Mouse (Mus musculus): ENCODE data around the gene Cryl1.

Gene Cryl1

GRCm38 (mm10) chr14:57372348-57373102, 25.8 kb downstream of the Cryl1 start:
- peak; percentile 83 for DNase-seq (ENCODE audit: low read depth, low spot score)

GRCm38 (mm10) chr14:57367327-57367726, 31.0 kb downstream of the Cryl1 start:
- DNase-seq (ENCODE audit: low read depth, low spot score), result no peak

- no peak for DNase-seq (ENCODE audit: low read depth, low spot score)
Observed at GRCm38 (mm10) chr14:57366724-57367123, 31.6 kb downstream of the Cryl1 start.

GRCm38 (mm10) chr14:57365341-57365740, 33.0 kb downstream of the Cryl1 start:
- no peak for DNase-seq (ENCODE audit: low read depth, low spot score)

- DNase-seq (ENCODE audit: low read depth, low spot score), result no peak
Observed at GRCm38 (mm10) chr14:57363833-57364232, 34.5 kb downstream of the Cryl1 start.

DNA sequence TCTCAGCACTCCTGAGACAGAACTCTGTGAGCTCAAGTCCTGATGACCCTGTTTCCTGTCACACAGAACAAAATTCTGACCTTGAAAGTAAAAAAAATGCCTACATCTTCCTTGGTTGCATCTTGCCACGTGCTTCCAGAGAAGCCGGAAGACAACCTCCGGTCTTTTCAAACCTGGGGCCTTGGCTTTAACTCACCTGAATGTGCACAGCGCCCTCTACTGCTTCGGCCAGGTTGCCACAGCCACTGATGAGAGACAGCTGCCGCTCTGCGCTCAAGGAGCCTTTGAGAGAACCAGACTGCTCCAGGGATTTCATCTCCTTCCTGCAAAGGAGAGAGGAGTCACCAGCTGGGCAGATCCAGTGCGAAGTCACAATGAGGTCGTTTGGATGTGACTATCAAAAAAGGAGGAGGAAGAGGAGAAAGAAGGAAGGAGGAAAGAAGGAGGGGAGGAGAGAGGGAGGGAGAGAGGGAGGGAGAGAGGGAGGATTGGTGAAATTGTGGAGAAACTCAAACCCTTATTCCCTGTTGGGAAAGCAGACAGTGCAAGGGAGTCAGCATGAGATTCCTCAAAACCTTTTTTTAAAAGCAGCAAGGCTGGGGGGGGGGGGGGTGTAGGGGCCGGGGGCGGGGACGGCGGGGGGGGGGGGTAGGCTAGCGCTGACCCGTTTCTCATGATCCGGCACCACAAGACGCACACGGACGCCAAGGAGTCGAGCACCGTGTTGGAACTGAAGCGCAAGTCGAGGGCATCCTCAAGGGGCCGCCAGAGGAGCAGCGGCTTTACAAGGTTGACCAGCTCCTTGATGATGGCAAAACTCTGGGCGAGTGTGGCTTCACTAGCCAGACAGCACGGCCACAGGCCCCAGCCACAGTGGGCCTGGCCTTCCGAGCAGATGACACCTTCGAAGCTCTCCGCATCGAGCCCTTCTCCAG, 35.3 kb downstream of the Cryl1 start:
- DNase-seq (ENCODE audit: low read depth, low spot score), result peak; percentile 91

GRCm38 (mm10) chr14:57357030-57357429, 41.3 kb downstream of the Cryl1 start:
- DNase-seq (ENCODE audit: low read depth, low spot score), result no peak

GRCm38 (mm10) chr14:57351521-57352235, 46.7 kb downstream of the Cryl1 start:
- DNase-seq (ENCODE audit: low read depth, low spot score), result no peak

GRCm38 (mm10) chr14:57349955-57350354, 48.4 kb downstream of the Cryl1 start:
- no peak for DNase-seq (ENCODE audit: low read depth, low spot score)

DNA sequence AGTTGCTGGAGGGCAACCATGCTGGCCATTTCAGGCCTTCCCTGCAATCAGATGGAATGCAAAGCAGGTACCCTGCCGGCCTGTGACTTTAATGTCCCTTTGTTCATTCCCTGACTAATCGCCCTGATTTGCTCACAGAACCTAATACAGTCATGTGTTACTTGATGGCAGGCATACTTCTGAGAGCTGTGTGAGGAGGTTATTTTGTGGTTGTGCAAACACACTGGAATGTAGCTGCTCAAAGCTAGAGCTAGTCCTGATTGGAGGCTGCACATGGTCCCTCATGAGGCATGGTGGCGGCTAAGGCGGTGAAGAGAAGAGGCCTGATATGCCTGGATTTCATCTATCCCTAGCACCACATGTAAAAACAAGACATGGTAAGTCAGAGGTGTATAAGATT, 50.2 kb downstream of the Cryl1 start:
- DNase-seq (ENCODE audit: low read depth, low spot score), result no peak

GRCm38 (mm10) chr14:57346135-57346534, 52.2 kb downstream of the Cryl1 start:
- peak; percentile 42 for DNase-seq (ENCODE audit: low read depth, low spot score)

DNA sequence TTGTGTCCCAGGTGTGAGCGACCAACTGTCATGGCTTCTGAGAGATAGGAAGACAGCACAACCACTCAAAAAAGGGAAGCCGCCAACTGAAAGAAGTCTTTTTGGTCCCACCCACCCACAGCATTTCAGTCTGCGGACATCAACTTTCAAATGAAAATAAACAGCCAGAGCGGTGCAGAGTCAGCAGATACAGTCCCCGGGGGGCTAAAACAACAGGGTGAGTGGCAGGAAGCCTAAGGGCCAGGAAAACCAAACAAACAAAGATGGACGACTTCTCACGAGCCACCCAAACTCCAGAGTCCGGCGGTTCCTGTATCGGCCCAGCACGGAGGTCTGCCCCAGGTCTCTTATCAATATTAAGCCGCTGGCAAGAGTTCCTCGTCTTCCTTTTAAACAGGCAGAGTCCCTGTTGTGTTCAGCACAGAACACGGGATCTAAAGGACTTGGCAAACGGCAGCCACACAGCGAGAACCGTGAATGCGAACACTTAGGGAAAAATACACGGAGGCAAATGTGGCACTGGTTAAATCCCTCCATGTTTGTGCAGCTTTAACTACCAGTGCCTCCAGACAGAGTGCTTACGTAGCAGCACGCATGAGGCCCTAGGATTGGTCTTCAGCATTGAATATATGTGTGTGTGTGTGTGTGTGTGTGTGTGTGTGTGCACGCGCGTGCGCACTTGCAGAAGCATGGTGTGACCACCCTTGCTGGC, 53.4 kb downstream of the Cryl1 start:
- peak; percentile 37 for DNase-seq (ENCODE audit: low read depth, low spot score)

- peak; percentile 29 for DNase-seq (ENCODE audit: low read depth, low spot score)
Observed at GRCm38 (mm10) chr14:57343057-57343750, 55.1 kb downstream of the Cryl1 start.

DNA sequence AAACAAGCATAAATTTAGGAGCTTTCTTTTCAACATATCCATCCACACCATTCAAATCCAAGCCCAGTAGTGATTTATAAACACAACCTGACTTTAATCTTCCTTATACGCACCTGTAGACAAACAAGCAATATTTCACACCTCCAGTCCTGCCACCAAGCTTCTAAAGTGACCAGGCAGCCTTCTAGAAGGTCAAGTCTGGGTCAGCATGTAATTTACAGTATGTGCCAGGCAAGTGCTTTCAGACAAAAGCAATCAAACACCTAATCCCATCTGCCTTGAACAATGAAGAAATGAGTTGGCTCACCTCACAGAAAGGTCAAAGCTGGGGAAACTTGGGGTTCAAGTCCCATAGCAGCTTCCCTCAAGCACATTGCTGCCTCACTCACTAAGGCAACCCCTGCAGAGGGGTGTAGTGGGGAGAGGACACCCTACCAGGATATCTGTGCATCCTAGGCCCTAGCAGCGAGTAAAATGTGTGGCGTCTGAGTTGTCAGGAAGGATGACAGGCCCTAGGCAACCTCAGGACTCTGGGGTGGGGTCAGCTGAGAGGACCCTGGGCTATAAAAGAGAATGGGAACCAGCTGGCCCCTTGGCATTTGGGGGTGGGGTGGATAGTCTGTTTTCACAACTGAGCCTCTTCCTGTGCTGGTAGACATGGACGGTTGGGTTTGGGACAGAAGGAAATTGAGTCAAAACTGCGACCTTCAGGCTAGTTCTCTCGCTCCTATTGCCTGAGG, 55.8 kb downstream of the Cryl1 start:
- DNase-seq (ENCODE audit: low read depth, low spot score), result no peak

DNA sequence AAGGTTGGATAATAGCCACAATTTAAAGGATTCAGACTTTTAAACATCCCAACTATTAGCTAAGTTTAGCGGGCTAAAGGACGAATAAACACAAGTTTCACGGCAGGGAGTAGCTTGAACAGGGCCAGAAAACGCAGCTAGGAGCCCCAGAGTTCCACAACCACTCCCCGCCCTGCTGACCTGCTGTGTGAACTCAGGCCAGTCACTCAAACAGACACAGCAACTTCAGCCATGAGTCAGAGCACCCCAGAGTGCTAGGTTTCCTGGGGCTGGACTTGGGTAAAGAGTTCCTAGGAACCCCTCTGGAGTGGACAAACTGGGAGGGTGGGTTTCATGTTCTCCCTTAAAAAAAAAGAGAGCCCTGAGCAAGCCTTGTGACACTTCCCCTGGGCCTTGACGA, 59.7 kb downstream of the Cryl1 start:
- no peak for DNase-seq (ENCODE audit: low read depth, low spot score)

DNA sequence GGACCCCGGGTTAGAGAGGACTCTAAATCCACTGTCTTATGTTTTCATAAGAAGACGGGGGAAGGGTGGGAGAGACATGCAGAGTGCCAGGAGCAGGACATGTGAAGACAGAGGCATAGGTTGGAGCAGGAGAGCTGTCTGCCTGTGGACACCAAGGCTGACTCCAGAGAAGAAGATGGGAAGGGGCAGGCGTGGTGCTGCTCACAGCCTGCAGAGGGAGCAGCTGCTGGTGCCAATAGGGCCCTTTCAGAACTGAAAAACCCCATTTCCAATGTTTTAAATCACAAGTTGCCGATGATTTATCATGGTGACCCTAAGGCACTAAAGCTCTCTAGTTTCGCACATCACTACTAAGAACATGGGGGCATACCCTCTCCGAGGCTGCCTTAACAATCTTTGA, 63.5 kb downstream of the Cryl1 start:
- no peak for DNase-seq (ENCODE audit: low read depth, low spot score)

DNA sequence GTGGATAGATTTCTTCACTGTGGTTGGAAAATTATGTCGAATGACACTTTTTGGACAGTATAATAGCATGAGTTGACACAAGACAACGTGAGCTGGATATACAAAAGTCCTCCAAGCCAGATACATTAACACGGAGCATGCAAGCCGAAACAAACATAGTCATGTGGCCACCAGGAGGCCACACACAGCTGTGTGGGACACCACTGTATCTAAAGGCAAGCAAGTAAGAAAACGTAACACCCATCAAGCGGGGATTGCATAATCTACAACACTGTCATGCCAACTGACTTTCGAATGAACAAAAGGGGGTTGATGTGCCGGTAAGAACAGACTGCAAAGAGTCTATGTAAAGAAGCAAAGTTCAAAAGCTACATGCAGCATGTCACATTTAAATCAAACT, 65.8 kb downstream of the Cryl1 start:
- DNase-seq (ENCODE audit: low read depth, low spot score), result no peak

- DNase-seq (ENCODE audit: low read depth, low spot score), result no peak
Observed at GRCm38 (mm10) chr14:57331097-57331496, 67.2 kb downstream of the Cryl1 start.

DNA sequence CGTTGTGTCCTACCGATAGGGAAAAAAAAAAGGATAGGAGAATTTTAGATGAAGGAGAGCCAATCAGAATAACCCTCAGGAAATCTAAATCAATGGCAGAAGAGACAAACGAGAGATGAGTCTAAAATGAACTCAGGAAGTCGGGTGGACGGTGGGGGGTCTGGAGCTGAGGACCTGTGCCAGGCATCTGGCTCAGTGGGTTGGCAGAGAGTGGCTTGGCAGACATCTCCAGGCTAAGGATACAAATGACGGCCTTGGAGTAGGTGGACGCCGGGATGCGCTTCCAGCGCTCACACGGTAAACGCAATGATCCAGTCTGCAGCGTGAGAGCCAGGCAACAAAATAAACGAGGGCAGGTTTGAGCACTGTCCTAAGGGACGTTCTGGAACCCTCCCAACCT, 68.7 kb downstream of the Cryl1 start:
- DNase-seq (ENCODE audit: low read depth, low spot score), result no peak

DNA sequence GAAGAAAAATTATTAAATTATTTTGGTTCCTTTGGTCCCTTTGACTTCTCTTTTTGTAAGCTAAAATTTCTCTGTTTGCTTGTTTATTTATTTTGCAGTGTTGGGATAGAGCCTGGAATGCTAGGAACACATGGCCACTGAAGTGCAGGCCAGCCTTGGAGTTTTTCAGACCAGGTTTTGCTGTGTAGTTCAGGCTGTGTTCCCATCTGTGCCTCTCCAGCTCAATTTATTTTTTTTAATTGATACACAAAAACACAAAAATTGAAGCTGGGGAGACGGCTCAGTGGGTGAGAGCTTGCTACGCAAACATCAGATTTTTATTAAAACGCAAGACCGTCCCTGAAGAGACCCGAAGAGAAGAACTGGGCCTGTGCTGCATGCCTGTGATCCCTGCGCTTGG, 71.6 kb downstream of the Cryl1 start:
- DNase-seq (ENCODE audit: low read depth, low spot score), result no peak

Measured in R1 (cell line).